Mouse (Mus musculus) cerebellum, adult 2 months (tissue): ENCODE measurements at regions not wholly inside any gene's neighbourhood (a gene's known extent, or its start where the extent isn't known, plus 50 kb on each side); places are given as distances from the start of the nearest gene placed in this dataset.
"Not testable (repeated sequence)": the region's sequence is repeated elsewhere in the genome, so short reads cannot be mapped to it uniquely, and the experiment has no call there.

Experiments
- DNase-seq, 2 experiments: peaks; one replicate each; pipeline ENCODE4 v3.0.0; 2021
- H3K27ac ChIP-seq: fragments of 200-500 bp; 2 replicates; pipeline ENCODE4 v1.5.1; 2012; ENCODE audit warnings: low read length, control low read depth, inconsistent platforms; ENCODE audit not compliant: insufficient read depth
- H3K27me3 ChIP-seq: fragments of 200-500 bp; 2 replicates; pipeline ENCODE4 v1.6.1; 2012; ENCODE audit warnings: inconsistent platforms, mild to moderate bottlenecking, low read length, moderate library complexity; ENCODE audit not compliant: control insufficient read depth, insufficient read depth
- H3K4me1 ChIP-seq: fragments of 200-500 bp; 2 replicates; pipeline ENCODE4 v1.6.1; 2011; ENCODE audit warnings: low read length; ENCODE audit not compliant: control insufficient read depth, insufficient read depth
- H3K4me3 ChIP-seq: fragments of 200-500 bp; replicated peaks from 2 replicates; pipeline ENCODE3; 2011; ENCODE audit warnings: mild to moderate bottlenecking, low read depth, low read length, control low read depth; ENCODE audit not compliant: insufficient read depth
- CTCF ChIP-seq: fragments of 200-500 bp; IDR thresholded peaks from 2 replicates; pipeline ENCODE4 v1.5.1; 2011; ENCODE audit warnings: low read depth, mild to moderate bottlenecking, control low read depth, low read length, moderate library complexity, borderline replicate concordance; ENCODE audit not compliant: insufficient read depth
- POLR2A ChIP-seq: fragments of 200-500 bp; IDR thresholded peaks from 2 replicates; pipeline ENCODE4 v1.6.1; 2011; ENCODE audit warnings: low read length, control low read depth, borderline replicate concordance; ENCODE audit not compliant: insufficient read depth
- WGBS: fragments of 180-500 bp; shearing (Covaris S2); methylation state at CpG from one replicate; pipeline ENCODE4 v1.1.7; 2018; 5-methylcytosine and 5-hydroxymethylcytosine counted together

DNA sequence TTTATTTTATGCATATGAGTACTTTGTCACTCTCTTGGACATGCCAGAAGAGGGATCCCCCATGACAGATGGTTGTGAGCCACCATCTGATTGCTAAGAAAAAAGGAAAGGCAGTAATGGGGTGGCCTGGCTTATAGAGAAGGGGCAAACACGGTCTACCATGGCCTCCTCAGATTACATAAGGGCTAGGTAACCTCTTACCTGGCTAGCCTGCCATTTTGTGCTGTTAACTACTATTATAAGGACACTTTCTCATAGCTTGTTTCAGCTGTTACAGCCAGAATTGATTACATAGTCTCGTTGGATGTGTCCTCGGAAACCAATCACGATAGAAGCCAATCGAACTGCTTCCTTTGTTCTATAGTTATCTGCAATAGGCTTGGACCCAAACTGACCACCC lies 60.9 kb upstream of the Gm14496 start:
- TF ChIP-seq POLR2A: no peak
- TF ChIP-seq CTCF: no peak
- H3K27ac ChIP-seq: no peak overlapping the region
- H3K4me1 ChIP-seq: no peaks in the 10 kb centered on the region
- 83% methylated on average over 5 of the region's 5 CpGs for WGBS
- H3K4me3 ChIP-seq: no peak overlapping the region
- no peaks in the 10 kb centered on the region for H3K27me3 ChIP-seq
- no peak for DNase-seq

DNA sequence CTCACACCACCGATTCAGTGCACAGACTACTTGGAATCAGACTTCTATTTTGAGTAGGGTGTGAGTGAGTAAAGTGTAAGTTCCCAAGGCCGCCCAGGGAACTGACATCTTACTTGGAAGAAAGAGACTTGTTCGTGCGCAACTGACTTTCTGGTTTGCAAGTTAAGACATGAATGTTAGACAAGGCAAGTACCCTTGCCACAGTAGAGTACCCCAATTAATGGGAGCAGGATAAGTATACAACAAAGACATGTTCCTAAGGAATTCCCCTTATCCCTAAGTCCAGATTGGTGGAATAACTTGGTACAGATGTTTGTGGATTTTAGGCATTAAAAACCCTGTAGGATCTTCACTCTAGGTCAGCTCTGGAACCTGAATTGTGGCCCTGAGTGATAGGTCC lies 60.4 kb upstream of the Gm14496 start:
- H3K27ac ChIP-seq, DNase-seq, H3K4me1 ChIP-seq, H3K4me3 ChIP-seq, H3K27me3 ChIP-seq: not testable (repeated sequence)
- 89% methylated on average over 4 of the region's 4 CpGs for WGBS

DNA sequence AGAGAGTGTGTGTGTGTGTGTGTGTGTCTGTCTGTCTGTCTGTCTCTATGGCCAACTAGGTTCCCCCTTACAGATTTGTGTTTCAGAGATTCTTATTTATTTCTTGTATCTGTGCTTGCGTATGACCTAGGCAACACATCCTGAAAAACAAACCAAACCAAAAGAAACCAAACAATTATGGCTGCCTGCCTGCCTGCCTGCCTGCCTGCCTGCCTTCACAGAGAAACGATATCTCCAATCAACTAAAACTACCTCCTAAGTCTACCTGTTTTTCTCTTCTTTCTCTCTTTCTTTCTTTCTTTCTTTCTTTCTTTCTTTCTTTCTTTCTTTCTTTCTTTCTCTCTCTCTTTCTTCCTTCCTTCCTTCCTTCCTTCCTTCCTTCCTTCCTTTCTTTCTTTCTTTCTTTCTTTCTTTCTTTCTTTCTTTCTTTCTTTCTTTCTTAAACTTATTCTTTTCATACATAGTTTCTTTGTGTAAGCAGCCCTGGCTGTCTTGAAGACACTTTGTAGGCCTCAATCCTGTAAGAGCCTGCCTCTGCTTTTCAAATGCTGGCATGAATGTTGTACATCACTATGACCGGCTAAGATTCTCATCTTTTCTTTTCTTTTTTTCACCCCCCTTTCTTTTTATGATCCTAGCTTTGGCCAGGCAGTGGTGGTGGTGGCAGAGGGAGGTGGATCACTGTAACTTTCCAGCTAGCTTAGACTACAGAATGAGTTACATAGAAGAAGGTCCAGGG lies 59.7 kb upstream of the Gm14496 start:
- H3K4me3 ChIP-seq, H3K27ac ChIP-seq, H3K27me3 ChIP-seq, H3K4me1 ChIP-seq: not testable (repeated sequence)
- 75% methylated on average over 3 of the region's 3 CpGs for WGBS
- peak in 1 of 2 experiments; percentile 17 for DNase-seq

DNA sequence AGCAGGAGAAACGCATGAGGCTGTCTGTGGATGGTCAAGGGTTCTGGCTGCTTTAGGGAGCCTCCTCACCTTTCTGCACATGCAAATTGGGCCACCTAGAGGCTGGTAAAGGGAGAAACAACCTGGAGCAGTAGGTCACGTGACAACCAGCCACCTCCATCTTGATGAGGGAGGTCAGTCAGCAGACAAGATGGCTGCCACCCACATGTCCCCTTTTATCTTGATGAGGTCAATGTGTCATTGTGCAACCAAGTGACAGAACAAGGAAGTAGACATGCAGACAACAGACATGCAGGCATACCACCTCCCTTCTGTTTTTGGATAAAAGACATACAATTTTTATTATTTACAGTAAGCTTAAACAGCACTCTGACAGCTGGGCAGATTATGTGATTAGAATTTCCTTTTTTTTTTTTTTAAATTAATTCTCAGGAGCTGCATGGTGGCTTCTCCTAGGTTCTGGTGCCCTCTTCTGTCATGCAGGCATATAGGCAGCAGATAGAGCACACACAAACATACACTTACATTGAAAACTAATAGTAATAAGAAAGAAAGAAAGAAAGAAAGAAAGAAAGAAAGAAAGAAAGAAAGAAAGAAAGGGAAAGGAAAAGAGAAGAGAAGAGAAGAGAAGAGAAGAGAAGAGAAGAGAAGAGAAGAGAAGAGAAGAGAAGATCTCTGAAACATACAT lies 58.9 kb upstream of the Gm14496 start:
- Histone ChIP-seq H3K4me3 (no peak overlapping the region), H3K4me1 (no peaks in the 10 kb centered on the region), H3K27ac (no peak overlapping the region), H3K27me3 (no peaks in the 10 kb centered on the region)
- DNase-seq: no peak
- 77% methylated on average over 2 of the region's 2 CpGs for WGBS
- TF ChIP-seq CTCF (no peak), POLR2A (no peak)
